Mouse (Mus musculus) macrophage (primary cell): Measurements from ENCODE around the gene Ddc. TPM values are rescaled to one million over a fixed set of nuclear protein-coding genes. Genes with fewer than 3 reads are reported as not detected.
A peak's percentile ranks its signal among the peaks of the same experiment; 100 is the strongest.

ENCODE experiments used
- H3K27ac ChIP-seq: fragments of 350-480 bp; formaldehyde crosslinking; 2 replicates; pipeline ENCODE4 v1.9.0; 2021
- H3K36me3 ChIP-seq: fragments of 350-480 bp; formaldehyde crosslinking; 2 replicates; pipeline ENCODE4 v1.9.0; 2021; ENCODE audit errors: inconsistent target
- H3K4me3 ChIP-seq: fragments of 350-480 bp; formaldehyde crosslinking; 2 replicates; pipeline ENCODE4 v1.9.0; 2021; ENCODE audit errors: inconsistent target
- H3K79me2 ChIP-seq: fragments of 350-480 bp; formaldehyde crosslinking; 2 replicates; pipeline ENCODE4 v1.9.0; 2021; ENCODE audit errors: inconsistent target
- WGBS: methylation state at CpG from one replicate; pipeline ENCODE4 v1.1.7; 2026; ENCODE audit warnings: inconsistent platforms; ENCODE audit not compliant: missing documents; 5-methylcytosine and 5-hydroxymethylcytosine counted together
- polyA plus RNA-seq: library from polyadenylated mRNA; stranded (reverse); fragments of 250-400 nt; gene quantifications from 3 replicates; pipeline ENCODE4 v1.2.4, GENCODE M21; 2018; ENCODE audit warnings: inconsistent platforms

The Ddc gene
- polyA plus RNA-seq, 1 experiment from 2014 or later, result not detected

DNA sequence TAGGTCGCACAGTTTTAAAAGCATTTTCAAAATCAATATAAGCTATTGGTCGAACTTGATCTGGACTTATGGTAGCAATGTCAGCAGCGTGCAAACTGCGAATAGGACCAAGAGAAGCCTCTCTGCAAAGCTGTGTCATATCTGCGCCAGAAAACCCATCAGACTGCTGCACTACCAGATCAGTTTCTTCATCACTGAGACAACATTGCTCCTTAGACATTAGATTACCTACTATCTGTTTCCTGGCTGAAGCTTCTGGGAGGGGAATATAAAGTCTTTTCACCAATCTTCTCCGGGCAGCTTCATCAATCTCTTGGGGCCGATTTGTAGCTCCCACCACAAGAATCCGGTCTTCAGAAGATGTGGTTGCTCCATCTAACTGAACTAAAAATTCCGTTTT lies 96.9 kb downstream of the Ddc start:
- Histone ChIP-seq H3K36me3 (0 out of 2 replicates have a peak, but pooled peaks cover 4% of the 10 kb centered on the region), H3K4me3 (no peak overlapping the region)
- WGBS, result 93% methylated on average over 9 of the region's 9 CpGs

DNA sequence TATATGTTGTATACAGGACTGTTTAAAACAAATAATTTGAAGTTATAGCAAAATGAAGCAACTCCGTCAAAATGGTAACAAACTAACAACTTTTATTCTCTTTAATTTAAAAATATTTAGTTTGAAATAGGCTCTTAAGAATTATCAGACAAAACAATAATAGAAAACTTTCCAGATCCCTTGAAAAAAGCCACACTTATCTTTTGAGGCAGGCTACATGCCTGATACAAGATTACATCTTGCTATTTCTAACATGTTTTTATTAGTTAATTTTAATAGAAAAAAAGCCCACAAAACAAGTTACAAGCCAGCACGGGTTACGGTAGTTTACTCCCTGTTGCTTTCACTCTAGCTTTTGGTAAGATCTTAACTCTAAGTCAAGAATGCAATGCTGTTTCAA lies 97.6 kb downstream of the Ddc start:
- H3K4me3 ChIP-seq, result no peak overlapping the region
- H3K36me3 ChIP-seq, result 0 out of 2 replicates have a peak, but pooled peaks cover 4% of the 10 kb centered on the region
- peaks cover 30% of the 10 kb centered on the region for H3K79me2 ChIP-seq
- 100% methylated on average over 3 of the region's 3 CpGs for WGBS
- no peak overlapping the region for H3K27ac ChIP-seq

More for the DNA sequence above, 96.9 kb downstream of the Ddc start:
- H3K79me2 ChIP-seq, result peaks cover 38% of the 10 kb centered on the region
- no peak overlapping the region for H3K27ac ChIP-seq

DNA sequence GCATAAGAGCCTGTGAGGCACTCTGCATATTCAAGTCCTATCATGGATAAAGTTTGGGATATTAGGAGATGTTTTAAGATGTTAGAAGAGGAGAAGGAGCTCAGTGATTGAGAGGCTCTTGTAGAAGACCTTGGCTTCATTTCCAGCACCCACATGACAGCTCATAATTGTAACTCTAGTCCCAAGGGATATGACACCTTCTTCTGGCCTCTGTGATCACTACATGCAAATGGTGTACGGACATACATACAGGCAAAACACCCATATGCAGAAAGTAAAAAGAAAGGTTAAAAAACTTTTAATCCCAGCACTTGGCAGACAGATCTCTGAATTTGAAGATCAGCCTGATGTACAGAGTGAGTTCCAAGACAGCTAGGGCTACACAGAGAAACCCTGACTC lies 99.3 kb downstream of the Ddc start:
- Histone ChIP-seq H3K27ac (no peak overlapping the region), H3K4me3 (no peak overlapping the region), H3K36me3 (0 out of 2 replicates have a peak, but pooled peaks cover 4% of the 10 kb centered on the region), H3K79me2 (0 out of 2 replicates have a peak, but pooled peaks cover 14% of the 10 kb centered on the region)
- WGBS, result 100% methylated on average over 1 of the region's 1 CpGs

DNA sequence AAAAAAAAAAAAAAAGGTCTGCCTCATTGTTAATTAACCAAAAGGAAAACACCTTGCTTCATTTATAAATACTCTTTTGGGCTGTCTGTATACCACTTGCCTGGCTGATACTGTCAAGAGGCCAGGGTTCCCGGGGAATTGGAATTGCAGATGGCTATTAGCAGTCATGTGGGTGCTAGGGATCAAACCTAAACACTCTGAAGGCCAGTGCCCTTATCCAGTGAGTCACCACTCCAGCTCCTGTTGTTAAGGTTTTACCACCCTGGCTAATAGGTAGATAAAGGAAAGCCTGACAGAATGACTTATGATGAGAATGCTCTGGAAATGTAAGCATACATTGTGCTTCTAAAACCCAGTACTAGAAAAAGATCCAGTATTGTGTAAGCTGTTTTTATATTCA lies 103.3 kb downstream of the Ddc start:
- H3K79me2 ChIP-seq, result no peaks in the 10 kb centered on the region
- no peak overlapping the region for H3K27ac ChIP-seq
- 89% methylated on average over 1 of the region's 1 CpGs for WGBS

DNA sequence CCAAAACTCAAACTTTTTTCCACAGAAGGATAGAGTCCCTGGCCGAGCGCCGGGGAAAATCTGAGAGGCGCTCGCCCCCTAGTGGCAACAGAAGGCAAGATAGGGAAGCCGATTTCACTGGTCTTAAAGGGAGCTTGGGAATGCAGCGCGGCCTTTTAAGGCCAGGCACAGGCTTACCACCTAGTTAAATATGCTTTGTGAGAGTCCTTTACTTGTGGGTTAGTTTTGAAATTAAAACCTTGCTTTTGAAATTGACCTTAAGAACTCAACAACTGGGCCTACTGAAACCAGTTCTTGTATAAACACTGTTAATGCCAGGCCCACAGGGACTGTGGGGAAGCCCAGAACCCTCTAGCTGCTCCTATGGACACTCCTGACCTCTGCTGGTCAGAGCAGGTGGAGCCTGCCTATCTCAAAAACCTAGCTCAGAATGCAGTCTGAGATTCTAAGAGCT lies 109.4 kb downstream of the Ddc start:
- no peak overlapping the region for H3K27ac ChIP-seq
- WGBS, result 0% methylated on average over 8 of the region's 8 CpGs
- no peaks in the 10 kb centered on the region for H3K36me3 ChIP-seq
- no peaks in the 10 kb centered on the region for H3K79me2 ChIP-seq
- H3K4me3 ChIP-seq, result no peak overlapping the region

More for the DNA sequence above, 103.3 kb downstream of the Ddc start:
- Histone ChIP-seq H3K36me3 (no peaks in the 10 kb centered on the region), H3K4me3 (no peak overlapping the region)

DNA sequence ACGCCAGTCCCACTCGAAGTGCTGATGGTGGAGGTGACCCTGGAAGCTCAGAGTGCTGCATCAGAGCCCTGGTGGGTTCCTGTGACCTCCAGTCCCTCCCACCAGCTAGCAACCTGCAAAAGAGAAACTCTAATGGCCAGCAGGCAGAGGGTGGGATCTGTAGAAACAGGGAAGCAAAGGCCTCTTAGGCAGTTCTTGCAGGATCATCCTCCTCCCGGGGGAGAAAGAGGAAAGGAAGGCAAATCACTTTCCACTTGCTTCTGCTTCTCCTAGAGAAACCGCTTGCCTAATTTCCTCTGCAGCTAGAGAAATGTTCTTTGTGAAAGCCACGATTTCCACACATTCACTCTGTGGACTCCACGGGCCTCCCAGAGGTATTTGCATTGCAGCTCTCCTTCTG lies 112.5 kb downstream of the Ddc start:
- Histone ChIP-seq H3K27ac (peak overlapping the region; percentile 78), H3K4me3 (no peak overlapping the region), H3K36me3 (no peaks in the 10 kb centered on the region), H3K79me2 (no peaks in the 10 kb centered on the region)
- 15% methylated on average over 6 of the region's 6 CpGs for WGBS

DNA sequence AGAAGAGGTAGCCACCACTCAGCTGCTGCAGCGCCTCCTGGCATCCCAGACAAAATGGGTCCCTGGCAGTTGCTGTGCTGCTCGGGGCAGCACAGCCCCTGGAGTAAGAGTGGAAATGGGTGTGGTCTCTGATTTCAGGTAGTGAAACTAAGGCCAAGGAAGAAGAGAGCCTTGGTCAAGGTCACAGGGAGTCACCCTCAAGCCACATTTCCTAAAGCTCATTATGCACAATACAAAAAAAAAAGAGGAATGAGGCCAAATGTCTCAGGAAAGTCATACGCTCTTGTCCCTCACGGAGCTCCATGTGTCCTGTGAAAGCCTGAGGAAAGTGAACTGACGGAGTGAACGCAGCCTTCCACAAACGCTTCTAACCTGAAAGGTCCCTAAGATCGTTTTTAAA lies 116.2 kb downstream of the Ddc start:
- Histone ChIP-seq H3K79me2 (no peaks in the 10 kb centered on the region), H3K4me3 (no peak overlapping the region), H3K27ac (no peak overlapping the region), H3K36me3 (no peaks in the 10 kb centered on the region)
- 52% methylated on average over 8 of the region's 8 CpGs for WGBS

DNA sequence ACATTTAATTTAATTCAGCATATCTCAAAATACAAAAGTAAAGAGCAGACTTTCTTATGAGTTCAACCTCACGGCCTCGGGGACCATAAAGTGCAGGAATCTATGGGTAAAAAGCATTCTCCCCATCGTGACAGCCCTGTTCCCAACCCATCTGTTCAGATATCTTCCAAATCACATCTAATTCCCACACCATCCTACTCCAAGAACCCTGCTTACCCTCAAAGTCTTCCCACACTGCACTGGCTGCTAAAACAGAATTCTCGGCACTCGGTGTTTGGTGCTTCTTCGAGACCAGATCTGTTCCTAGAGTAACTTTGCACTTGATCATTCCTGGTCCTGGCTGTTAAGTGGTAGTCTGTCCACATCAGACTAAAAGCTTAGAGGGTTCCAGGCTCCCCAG lies 119.6 kb downstream of the Ddc start:
- Histone ChIP-seq H3K27ac (no peak overlapping the region), H3K79me2 (no peaks in the 10 kb centered on the region), H3K4me3 (no peak overlapping the region), H3K36me3 (no peaks in the 10 kb centered on the region)
- WGBS, result 100% methylated on average over 6 of the region's 6 CpGs

DNA sequence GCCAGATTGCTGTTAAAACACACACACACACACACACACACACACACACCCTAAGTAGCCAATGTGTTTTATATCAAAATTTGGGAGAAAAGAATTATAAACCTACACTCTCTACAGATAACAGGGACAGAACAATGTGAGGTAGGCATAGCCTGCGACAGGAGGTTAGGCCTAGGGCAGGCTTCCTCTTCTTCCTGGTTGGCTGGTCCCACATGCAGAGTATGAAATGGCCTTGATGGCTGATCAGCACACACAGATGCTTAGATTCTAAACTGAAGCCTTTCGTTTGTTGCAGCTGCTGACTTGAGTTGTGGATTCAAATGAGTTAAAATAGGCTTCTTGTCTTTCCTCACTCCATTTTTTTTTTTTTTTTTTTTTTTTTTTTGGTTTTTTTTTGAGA lies 120.1 kb downstream of the Ddc start:
- WGBS, result 95% methylated on average over 2 of the region's 2 CpGs
- Histone ChIP-seq H3K27ac (no peak overlapping the region), H3K36me3 (no peaks in the 10 kb centered on the region), H3K79me2 (no peaks in the 10 kb centered on the region), H3K4me3 (no peak overlapping the region)

DNA sequence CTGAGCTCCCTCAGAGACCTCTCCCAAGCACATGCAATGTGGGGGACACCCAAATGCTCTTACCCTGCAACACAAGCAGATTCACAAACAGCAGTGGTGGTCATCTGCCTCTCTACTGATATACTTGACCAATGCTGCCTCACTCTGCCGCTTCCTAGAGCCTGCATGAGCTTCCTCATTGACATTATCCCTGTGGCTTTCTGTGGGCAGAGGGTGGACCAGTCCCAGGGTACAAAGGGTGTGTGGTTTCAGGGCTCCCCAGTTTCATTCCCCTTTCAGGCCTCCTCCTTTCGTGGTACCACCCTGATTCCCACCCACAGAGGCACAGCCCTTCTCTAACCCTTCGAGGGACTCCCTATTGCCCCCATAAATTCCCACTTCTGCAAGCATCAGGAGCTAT lies 120.7 kb downstream of the Ddc start:
- H3K4me3 ChIP-seq, result no peak overlapping the region
- H3K36me3 ChIP-seq, result no peaks in the 10 kb centered on the region; the same call in 1 of the 2 replicates
- 24% methylated on average over 3 of the region's 3 CpGs for WGBS
- H3K27ac ChIP-seq, result no peak overlapping the region
- H3K79me2 ChIP-seq, result no peaks in the 10 kb centered on the region

DNA sequence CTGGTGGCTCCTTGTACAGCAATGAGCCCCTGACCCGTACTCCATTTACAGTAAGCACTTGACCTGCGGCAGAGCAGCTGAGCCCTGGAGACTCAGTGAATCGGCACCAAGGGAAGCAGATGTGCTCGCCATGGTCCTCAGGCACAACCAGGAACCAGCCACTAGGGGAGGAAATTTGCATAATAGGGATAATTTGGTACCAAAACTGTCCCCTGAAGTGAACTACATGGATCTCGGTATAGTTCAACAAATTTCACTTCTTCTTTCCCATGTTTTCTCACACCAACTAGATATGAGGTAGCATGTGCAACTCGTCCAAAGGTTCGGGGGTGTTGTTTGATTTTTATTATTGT lies 121.1 kb downstream of the Ddc start:
- Histone ChIP-seq H3K36me3 (peaks cover 4% of the 10 kb centered on the region; the same call in 1 of the 2 replicates), H3K27ac (no peak overlapping the region), H3K79me2 (no peaks in the 10 kb centered on the region), H3K4me3 (no peak overlapping the region)
- 49% methylated on average over 7 of the region's 7 CpGs for WGBS

DNA sequence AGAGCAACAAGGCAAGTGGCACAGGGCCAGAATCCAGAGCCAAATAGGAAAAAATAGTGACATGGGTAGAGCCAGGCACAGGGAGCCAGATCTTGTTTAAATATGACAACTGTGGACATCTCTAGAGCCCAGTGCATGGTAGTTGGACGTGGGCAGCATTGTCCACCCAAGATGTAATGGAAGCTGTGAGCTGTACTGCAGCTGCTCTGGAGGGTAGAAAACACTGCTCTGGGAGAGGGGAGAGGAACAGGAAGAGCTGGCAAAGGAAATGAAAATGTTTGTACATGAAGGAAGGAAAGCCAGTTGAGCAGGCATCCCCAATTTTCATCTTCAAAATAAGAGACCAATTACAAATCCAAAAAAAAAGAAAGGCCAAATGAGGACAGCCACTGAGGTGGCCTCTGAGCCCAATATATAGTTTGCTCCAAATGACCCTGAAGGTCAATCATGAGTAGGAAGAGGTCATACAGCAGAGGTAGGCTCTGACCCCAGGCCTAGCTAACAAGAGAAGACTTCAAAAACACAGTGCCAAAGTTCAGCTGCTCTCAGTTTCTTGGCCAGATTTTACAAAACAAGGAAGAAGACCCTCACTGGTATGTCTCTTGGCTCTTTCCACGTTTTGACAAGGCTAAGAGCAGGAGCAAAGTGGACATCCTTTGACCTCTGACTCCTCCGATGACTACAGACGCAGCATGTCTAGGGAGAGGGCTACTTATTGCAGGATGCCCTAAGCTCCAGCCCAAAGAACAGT lies 121.7 kb downstream of the Ddc start:
- peaks cover 5% of the 10 kb centered on the region; the same call in 1 of the 2 replicates for H3K36me3 ChIP-seq

DNA sequence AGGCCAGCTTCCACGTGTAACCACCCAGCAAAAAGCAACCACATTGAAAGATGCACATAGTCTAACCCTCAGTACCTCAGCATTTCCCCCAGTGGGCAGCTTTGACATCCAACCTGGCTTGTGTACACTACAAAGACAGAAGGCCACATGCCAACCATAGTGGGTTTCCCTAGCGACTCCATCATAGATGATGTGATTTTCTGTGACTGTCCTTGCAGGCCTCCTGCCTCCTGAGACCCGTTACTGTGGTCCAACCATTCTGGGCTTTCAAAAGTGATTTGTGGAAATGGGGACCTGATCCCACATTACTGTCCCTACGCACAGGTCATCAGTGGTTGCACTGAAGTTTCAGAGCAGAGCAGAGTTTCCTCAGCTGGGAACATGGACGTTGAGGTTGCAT lies 123.1 kb downstream of the Ddc start:
- H3K79me2 ChIP-seq, result no peaks in the 10 kb centered on the region; the same call in 1 of the 2 replicates
- 100% methylated on average over 5 of the region's 5 CpGs for WGBS
- H3K4me3 ChIP-seq, result no peak overlapping the region
- no peak overlapping the region for H3K27ac ChIP-seq
- H3K36me3 ChIP-seq, result peaks cover 9% of the 10 kb centered on the region; the same call in 1 of the 2 replicates

More for the DNA sequence above, 121.7 kb downstream of the Ddc start:
- Histone ChIP-seq H3K27ac (no peak overlapping the region), H3K4me3 (no peak overlapping the region), H3K79me2 (no peaks in the 10 kb centered on the region)
- WGBS, result 86% methylated on average over 4 of the region's 4 CpGs

DNA sequence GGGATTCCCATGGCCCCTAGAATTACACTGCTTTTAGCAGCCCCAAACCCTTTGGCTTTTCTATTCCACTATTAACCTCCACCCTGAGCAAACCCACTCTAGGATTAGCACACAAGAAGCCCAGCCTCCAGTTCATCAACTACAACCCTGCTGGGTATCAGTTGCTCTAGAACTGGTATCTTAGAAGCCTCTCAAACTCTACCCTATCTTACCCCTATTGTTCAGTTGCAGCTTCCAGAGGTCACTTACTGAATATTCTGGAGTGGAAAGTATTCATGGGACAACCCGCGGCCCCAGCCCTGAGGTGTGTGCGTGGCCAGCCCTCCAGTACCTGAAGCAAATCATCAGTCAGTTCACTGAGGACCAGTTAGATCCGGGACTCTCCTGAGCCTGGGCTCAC lies 123.6 kb downstream of the Ddc start:
- Histone ChIP-seq H3K27ac (no peak overlapping the region), H3K36me3 (peaks cover 14% of the 10 kb centered on the region), H3K79me2 (peaks cover under 1% of the 10 kb centered on the region; the same call in 1 of the 2 replicates), H3K4me3 (no peak overlapping the region)
- 100% methylated on average over 4 of the region's 4 CpGs for WGBS

DNA sequence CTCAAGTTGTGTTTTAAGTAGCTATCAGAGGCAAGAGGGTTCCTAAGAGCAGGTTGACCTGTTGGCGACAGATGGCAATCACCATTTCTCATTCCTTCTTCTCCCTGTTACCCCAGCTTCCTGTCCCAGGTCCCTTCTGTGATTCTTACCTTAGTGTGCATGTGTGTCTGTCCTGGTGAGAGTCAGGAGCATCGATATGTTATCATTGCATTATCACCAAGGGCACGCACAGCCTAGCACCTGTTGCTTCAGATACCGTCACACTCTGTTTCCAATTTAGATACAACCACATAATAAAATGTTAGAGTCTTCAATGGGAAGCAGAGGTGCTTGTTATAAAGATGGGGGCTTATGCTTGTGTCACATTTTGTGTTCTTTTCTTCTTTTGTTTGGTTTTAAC lies 125.7 kb downstream of the Ddc start:
- 91% methylated on average over 4 of the region's 4 CpGs for WGBS
- H3K4me3 ChIP-seq, result no peak overlapping the region

More for the DNA sequence above, 125.7 kb downstream of the Ddc start:
- Histone ChIP-seq H3K36me3 (peaks cover 23% of the 10 kb centered on the region), H3K79me2 (peaks cover 18% of the 10 kb centered on the region; the same call in 1 of the 2 replicates), H3K27ac (no peak overlapping the region)
